Mouse (Mus musculus) right cerebral cortex, postnatal 25 days (tissue): ENCODE measurements around the gene Mapk12.

Experiments
- DNase-seq: peaks from one replicate; pipeline ENCODE4 v3.0.0; 2022

Mapk12 gene

DNA sequence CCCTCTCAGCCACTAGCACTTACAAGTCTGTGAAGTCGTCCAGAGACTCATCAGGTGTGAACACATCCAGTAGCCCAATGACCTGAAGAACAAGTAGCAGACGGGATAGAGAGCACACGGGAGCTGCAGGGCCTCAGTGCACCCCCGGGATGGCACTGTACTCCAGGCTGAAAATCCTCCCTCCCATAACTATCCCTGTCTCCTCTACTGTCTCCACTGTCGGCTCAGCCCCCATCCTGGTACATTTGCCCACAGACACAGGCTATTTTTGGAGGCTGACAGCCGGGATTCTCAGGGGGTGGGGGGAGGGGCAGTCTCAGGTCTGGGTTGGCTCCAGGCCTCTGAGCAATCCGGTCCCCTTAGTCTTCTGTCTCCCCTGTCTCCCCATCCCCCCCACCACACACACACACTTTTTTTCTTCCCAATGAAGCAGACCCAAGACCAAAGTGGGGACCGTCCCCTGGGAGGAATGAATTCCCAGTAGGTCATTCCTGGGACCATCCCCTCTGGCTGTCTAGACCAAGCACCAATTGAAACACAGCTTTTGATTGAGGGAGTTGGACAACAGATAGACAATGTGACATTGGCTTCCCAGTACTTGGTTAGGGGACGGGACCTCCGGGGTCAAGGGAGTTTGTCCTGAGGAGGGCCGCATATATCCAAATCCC lies 3.0 kb downstream of the Mapk12 start:
- no peak for DNase-seq

DNA sequence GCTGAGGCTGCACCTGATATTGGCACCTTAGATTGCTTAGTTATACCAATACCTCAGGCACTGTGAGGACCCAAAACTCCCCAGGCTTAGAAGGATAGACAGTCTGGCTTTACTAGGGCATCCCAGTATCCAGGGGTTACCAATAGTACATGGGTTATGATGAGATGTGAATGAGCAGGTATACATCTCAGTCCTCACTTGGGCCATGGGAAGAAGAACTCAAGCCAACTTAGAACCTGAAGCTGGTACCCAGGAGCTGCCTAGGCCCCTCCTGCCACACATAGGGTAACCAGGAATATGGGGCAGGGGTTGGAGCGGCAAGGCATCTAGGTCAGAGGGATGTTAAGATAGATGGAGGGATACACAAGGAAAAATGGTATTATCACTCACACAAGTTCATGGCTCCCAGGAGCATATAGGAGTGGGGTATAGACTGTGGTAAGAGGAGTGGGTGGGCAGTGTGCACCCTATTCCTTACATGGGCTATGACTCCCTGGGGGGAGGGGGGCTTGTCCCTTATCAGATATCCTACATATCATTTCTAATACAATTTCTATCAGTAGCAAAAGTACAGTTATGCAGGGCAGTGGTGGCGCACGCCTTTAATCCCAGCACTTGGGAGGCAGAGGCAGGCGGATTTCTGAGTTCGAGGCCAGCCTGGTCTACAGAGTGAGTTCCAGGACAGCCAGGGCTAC lies 3.9 kb downstream of the Mapk12 start:
- DNase-seq = no peak

DNA sequence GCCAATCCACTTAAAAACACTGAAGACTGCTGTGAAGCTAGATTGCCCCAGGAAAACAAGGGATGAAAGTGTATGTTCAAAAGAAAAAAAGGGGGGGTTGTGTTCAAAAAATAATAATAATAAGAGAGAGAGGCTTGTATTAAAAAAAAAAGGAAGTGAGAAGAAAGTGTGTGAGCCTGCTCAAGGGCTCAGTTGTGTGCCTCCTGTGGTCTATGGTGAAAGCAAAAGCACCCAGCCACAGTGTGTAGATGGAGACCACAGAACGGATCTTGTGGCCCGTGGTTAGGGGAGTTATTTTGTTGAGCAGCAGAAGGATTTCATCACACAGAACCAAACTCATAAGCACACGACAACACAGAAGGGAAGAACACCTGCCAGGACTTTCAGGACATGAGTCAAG lies 9.2 kb downstream of the Mapk12 start:
- no peak for DNase-seq

DNA sequence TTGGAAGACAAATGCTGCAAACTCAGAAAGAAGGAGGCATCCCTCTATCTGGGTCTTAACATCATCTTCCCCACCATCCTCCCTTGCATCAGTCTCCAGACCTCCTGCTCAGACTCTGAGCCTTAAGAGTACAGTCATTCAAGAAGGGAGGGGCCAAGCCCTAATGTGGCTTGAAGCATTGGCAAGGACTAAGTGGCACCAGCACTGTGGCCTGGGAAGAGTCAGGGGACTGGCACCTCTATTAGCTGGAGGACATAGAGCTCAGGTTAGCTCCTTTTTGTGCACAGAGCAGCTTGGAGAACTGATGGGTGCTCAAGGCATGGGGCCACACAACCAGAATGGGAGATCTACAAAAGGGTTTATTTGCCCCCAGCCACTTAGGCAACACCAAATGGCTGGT lies 10.3 kb downstream of the Mapk12 start:
- DNase-seq = no peak

DNA sequence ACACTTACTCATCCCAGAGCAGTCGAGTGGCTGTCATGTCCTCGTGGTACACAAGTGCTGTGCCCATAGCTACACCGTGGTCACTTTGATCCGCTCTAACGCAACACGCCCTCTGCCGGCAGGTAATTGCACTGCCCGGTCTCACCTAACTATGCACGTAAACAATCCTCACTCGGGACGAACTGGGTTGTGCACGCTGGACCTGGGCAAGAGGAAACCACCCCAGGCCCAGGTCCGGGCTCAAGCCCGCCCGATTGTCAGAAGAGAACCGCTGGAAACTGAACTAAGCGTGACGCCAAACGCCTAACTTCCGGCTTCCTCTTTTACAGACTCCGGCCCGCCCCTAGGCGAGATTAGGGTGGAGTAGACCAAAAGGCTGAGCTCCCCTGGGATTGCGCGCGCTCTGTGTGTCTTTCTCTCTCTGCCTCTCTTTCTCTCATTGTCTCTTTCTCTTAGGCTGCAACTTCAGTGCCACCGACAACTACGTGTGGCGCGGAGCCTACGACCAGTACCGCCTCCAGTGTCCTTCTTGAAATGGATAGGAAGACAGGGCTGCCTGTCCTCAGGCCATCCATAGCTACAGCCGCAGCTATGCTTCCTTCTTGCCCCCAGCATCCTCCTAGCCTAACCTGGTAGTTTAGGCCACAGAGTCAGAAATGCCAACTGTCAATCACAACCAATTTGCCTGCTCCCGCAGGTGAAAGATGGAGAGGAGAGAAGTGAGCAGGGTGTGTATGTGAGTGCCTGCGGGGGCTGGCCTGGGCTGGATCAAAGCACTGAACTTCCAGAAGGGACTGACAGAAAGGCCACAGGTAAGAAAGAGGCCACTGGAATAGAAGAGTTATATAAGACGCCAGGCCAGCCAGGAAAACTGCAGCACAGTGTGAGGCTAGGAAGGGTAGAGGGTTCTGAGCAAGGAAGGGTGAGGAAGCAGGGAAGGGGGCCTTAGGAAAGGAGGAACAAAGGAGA lies 11.8 kb downstream of the Mapk12 start, which contains the start of gene Hdac10:
Gene Hdac10 (minus strand): TSS at position 319 of the 969 bp plus-strand sequence.
- peak; percentile 85 for DNase-seq

DNA sequence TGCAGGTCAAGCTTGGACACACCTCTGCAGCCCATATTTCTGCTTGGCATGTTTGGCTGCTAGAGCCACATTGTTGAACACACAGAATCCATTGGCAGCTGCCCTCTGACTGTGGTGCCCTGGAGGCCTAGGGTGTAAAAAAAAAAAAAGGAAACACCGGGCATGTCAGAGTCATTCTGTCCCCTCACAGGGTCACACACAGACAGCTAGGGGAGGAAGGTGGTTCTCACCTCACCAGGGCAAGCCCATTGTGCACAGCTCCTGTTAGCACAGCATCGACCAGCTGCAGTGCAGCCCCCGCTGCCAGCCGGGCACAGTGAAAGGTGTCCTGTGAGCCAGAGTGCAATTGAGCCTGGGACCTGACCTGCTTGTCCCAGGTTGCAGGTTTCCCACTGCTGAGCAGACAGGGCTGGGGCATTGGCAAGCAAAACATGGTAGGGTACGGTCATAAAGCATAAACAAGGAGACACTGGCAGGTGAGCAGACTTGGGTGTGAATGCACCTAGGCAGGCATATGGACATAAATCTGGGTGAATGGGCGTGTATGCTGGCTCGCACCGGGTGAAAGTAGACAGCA lies 13.1 kb downstream of the Mapk12 start:
- DNase-seq = no peak

DNA sequence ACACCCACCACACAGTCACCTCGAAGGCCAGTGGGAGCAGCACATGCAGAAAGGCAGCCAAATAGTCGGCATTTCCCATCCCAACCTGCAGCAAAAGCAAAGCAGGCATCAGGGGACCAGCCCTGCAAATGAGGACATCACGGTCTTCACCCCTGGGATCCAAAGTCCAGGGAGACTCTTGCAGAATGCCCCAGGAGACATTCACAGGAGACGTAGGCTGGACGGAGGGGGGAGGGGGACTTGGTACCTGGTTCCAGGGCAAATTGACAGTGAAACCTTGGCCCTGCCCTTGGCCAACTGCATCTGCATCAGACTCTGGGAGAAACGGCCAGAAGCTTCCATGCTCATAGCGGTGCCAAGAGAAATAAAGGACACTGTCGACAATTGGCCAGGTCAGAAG lies 13.9 kb downstream of the Mapk12 start:
- no peak for DNase-seq

DNA sequence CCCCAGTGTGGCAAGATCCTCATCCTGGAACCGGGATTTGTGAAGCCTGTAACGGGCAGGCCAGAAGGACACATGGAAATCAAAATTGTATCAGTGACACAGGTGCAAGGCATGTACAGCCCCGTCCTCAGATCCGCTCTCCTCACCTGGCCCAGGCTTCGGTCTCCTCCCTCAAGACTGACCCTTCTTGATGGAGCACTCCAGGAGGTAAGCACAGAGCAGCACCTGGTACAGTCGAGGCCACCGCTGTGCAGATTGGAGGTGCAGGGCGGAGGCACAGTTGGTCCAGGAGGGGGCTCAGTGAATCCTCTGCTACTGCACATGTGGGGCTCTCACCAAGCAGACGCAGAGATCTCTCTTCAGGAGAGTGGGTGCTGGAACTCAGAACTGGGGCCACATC lies 15.2 kb downstream of the Mapk12 start:
- DNase-seq = no peak

DNA sequence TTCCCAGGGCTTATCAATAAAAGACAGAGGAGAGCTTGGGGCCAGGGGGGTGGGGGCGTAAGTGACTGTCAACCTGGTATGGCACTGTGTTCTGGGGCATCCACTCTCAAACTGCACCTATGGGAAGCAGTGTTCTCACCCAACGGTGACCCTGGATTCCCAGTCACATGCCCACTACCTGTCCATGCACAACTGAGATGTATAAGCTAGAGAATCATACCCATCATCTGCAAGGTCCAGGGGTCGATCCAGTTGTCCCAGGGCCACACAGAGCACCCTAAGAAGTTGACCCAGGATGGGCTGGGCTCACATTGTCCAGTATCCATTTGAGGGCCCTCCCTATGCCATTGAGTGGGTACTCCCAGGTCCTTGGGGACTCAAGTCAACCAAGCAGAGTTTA lies 16.2 kb downstream of the Mapk12 start:
- no peak for DNase-seq

DNA sequence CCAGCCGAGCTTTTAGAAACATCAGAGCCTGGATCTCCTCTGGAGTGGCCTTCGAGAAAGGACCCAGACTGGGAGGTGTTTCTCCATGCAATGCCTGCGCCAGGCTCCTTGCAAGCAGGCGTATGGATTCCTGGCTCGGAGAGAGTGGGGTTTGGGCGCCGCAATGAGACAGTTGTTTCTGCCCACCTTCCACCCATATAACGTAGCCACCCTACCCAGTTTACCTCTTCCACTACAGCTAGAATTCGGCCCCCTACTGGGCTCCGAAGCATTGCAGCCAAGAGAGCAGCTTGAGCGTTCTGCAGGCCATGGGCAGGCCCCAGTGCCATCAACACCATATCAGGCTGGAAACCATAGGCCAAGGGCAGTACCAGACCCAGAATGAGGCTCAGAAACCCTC lies 16.9 kb downstream of the Mapk12 start:
- DNase-seq = peak; percentile 70

DNA sequence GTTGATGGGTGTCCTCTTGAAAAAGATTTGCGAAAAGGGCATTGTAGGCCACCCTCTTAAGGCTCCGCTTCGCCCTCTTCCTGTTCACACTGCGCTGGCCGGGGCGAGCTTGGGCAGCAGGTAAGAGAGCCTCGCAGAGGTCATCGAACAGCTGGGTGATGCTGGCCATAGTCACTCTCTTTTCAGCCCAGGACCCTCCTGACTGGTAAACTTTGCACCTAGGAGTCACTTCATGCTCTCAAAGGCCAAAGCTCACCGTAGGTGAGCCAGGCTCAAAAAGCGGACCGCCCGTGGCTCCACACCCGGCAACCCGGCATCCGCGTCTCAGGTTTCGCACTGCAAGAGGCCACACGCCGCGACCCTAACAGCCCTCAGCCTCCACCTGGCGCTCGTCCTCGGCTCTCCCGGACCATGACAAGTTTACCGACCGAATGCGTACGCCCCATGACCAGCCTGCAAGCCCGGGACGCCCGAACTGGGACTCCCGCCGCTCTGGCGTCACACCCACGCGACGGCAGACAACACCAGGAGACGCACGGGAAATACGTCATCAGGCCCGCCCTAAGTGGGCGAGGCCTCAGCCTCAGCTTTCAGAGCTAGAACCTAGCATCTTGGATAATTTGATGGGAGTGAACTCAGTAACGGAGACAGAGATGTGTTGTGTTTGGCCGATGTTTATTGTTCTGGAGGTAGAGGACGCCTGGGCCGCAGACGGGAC lies 17.7 kb downstream of the Mapk12 start, which contains the start of gene Tubgcp6:
Gene Tubgcp6 (minus strand): TSS at position 464 of the 718 bp plus-strand sequence.
- peak; percentile 96 for DNase-seq

DNA sequence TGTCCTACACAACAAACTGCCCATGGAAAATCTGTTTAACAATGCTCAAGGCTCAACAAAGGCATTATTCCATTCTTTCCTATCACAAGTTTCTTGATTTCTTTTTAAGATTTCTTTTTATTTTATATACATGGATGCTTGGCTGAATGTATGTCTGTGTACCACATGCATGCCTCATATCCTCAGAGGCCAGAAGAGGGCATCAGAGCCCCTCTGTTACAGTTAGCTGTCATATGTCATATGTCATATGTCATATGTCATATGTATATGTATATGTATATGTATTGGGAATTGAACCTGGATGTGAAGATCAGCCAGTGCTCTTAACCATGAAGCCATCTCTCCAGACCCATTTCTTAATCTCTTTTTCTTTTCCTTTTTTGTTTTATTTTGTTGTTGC lies 22.5 kb downstream of the Mapk12 start:
- no peak for DNase-seq

DNA sequence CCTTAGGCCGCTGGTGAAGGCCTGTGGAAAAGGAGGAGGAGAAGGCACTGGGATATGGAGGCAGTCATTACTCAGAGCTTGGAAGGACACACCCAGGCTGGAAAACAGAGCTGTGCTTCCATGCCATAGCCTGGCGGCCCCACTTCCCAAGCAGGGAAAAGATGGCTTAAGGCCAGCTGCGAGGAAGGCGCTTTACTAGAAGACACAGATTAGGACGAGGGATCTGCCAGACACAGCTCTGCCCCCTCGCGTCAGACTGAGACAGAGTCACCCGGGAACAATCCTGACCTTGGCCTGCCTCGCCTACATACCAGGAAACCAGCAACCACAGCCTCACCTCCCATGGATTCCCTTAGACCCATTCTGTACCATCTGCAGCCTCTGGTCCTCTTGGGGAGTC lies 30.4 kb downstream of the Mapk12 start:
- DNase-seq = no peak

DNA sequence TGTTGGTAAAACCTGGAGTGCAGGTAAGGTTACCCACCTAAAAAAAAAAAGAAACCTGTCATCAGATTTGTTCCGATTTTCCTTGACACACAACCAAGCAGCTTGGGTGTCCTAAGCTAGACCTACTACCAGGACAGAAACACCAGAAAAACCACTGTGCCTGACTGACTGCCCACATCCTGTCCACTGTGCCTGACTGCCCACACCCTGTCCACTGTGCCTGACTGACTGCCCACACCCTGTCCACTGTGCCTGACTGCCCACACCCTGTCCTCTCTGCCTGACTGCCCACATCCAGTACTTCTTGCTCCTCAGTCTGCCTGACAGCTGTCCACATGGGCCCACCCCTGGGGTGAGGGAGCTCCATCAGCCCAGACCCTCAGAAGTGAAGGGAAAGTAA lies 33.5 kb downstream of the Mapk12 start:
- DNase-seq = no peak

DNA sequence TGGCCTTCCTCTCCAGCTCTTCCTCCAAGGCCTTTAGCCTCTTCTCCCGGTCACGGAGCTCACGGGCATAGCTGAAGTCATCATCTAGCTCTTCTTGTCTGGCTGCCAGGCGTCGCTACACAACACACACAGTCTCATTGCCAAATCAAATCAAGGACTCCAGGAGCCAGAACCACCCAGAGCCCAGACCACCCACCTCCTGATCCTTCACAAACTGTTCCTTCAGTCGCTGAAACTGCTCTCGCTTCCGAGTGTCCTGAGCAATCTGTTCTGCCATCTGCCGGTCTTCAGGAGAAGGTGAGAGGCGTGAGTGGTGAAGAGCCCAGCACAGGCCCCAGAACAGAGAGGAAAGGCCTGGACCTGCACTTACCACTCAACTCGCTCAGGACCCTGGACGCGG lies 34.4 kb downstream of the Mapk12 start:
- DNase-seq = no peak

DNA sequence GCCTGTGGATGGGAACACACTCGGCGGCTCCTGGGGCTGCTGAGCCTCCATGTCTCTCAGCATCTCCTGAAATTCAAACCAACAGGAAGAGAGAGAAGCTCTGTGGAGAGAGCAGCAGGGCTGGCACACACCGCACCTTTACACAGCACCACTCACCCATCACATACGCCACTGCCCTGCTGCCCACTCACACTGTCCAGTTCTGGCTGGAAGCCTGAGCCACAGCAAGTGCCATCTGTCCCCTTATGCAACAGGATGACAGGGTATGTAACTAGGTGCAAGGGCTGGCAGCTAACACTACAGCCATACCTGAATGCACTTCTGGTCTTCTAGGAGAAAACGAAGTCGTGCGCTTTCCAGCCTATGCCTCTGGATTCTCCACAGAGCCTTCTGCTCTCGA lies 36.1 kb downstream of the Mapk12 start:
- no peak for DNase-seq

DNA sequence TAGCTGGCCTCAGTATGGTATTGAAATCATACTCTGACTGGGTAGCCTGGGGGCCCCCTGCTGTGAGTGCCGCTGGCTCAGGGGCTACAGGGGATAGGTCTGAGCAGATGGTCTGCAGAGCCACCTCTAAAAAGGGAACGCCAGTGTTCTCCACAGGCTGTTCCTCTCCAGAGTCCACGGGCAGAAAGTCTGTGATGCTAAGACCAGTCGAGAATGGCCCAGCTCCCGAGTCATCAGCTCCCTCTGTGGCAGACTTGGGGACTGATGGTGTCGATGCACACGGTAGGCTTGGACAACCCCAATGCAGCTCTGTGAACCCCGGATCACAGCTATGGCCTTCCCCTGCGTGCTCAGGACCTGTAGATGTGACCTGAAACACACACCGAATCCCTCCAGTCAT lies 36.6 kb downstream of the Mapk12 start:
- DNase-seq = no peak

DNA sequence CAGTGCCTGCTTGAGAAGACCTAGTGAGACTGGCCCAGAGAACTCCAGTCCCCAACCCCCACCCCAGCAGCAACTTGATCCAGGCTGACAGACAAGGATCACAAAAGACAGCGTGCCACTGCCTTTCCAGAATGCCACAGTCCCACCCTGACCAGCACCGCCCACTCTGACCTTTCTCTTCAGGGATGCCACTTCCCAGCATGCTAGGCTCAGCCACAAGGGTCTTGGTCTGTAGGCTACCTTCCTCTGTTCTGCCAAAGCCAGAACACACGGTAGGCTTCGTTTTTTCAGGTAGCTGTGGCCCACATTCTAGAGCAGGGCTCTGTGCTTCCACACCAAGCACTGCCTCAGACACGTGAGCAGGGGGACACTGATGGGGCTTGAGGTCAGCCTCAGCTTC lies 37.9 kb downstream of the Mapk12 start:
- no peak for DNase-seq

DNA sequence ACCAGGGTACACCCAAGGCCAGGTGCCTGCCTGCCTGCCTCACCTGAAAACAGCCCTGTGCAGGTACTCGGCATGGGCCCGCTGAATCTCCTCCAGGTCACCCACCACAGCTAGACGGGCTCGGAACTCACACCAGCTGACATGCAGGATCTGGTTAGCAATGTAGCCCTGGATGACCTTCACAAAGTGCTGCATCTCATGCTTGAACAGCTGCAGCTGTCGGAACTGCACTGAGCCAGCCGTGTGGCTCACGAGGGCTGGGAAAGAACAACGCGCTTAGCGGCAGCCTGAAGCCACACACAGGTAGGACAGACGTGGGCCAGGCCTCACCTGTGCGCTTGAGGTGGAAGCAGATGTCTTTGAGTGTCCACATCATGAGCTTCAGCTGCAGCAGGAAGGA lies 39.7 kb downstream of the Mapk12 start:
- DNase-seq = no peak

DNA sequence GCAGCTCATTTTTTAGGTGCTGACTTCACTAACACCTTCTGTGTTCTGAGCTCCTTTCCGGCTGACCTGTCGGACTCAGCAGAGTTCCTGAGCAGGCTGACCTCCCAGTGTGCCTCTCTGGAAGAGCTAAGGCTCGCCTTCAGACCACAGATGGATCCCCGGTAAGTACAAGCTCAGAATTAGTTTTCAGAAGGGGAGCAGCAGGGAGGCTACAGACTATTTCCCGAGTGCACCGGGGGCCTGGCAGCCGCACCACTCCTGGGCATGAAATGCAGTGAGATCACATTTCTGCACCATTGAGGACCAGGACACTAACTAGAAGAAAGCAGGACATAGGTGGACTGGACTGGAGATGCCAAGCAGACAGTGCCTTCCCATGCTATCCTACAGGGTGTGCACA lies 41.9 kb downstream of the Mapk12 start:
- no peak for DNase-seq

DNA sequence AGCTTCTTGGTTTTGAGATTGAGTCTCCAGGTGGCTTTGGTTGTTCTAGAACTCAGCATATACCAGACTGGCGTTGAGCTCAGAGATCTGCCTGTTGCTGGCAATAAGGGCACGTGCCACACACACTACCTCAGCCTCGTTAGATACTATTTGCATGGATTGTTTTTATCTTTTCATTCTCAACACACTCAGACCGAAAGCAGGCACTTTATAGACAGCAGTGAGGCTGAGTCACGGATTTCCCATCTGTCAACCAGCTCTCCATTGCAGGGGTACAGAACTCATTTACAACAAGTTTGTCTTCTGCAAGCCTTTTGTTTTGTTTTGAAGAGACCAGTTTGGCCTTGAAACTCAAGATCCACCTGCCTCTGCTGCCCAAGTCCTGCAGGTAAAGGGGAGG lies 43.1 kb downstream of the Mapk12 start:
- DNase-seq = no peak

DNA sequence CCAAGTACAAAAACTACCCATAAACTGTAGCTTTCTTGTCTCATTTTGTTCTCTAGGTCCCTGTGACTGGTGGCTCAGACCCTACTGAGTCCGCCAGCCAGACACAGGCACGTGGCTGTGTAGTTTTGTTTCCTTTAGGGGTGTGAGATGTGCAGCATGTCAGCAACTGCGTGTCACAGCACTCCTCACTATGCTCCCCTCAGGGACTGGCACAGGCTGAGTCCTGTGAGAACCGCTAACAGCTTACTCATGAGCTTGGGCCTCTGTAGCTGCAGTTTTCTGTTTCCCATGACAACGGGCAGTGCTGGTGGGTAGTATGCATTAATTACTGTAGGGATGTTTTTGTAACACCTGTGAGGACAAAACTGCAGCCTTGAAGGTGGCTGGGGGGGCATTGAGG lies 48.3 kb downstream of the Mapk12 start:
- no peak for DNase-seq

DNA sequence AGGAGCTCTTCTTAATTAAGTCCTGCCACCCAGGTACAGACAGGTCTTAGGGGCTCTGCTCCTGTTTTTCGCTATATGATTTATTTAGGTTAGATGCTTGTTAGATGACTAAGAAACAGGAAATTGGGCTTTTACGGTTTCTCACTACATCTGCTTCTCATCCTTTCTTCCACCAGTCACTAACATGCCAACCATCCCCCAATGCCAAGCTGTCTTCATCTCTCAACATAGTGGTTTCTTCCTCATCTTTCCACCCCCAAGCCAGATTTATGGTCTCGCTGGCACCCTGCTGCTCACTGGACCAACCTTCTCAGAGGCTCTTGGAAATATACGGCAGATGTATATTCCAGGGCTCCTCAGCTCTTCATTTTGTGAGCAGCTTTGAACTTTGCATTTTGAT lies 49.8 kb downstream of the Mapk12 start:
- no peak for DNase-seq
